Mouse (Mus musculus): Measurements from ENCODE around the gene Psmg1.

DNA sequence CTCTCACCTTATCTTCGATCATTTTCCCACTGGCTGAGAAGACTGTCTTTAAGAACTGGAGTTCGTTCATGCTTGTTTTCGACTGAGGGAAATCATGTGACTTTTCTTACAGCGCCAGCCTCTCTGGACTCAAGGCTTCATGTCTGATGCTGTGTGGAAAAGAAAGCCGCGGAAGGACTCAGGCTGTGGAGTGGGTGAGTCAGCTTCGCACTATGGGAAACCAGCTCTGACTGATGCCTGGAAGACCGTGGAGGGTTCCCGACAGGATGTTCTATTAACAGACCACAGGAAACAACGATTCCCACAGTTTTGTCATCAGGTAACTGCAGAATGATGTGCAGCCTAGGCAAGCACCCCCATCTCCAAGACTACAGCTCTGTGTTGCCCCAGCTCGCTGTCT, 23.3 kb downstream of the Psmg1 start:
- TF ChIP-seq POLR2A (IDR thresholded peaks at IDR 0.05; ENCODE audit: borderline replicate concordance, extremely low read depth, low read depth, low read length) (no peak), CTCF (IDR thresholded peaks at IDR 0.05; ENCODE audit: insufficient read depth, low read length) (no peak)
